Mouse (Mus musculus) kidney, adult 2 months (tissue): Measurements from ENCODE around the gene Dhdh.

Source experiments
- CTCF ChIP-seq: fragments of 200-500 bp; conservative IDR thresholded peaks from 2 replicates; pipeline ENCODE4 v1.5.1; 2011; ENCODE audit warnings: low read depth, mild to moderate bottlenecking, control low read depth, low read length, moderate library complexity, mixed read lengths; ENCODE audit not compliant: insufficient read depth, insufficient read length
- POLR2A ChIP-seq: fragments of 200-500 bp; IDR thresholded peaks from one replicate; pipeline ENCODE4 v1.6.1; 2011; ENCODE audit warnings: low read depth, low read length, control low read depth

GRCm38 (mm10) chr7:45521728-45522184 lies 33.2 kb upstream of the Dhdh start:
- no peak for TF ChIP-seq CTCF
- no peak for TF ChIP-seq POLR2A
